ENCODE assay signal across 8 mouse cellular contexts in the genomic region with DNA sequence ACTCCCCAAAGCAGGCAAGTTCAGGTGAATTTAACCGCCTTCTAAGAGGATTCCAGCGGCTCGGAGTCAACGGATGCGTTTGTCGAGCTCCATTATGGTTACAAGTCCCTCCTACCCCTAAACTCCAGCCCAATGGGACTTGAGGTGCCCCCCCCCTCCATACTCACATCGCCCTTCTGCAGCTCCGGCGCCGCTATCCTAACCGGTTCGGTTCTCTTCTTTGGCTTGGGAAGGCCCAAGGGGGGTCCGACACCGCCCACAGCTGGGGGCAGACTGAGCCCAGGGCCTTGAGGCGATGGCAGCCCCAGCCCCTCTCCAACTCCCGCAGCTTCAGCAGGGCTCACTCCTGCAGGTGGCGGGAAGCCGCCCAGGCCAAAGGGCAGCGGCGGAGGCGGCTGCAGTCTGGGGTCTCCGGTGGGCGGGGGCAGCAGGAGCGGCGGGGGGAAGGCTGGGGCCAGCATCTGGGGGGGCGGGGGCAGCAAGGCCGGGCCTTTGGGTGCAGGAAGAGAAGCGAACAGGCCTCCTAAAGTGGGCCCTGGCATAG. TPM values are rescaled to one million over a fixed set of nuclear protein-coding genes. Genes with fewer than 3 reads are reported as not detected.
DNase-seq lines count a peak whose midpoint lies in the region; ATAC-seq and TF ChIP-seq lines count a peak whose summit lies in the region.

No protein-coding gene starts in this region.

- H3K4me3 ChIP-seq in heart, adult 2 months, result peak overlapping the region; percentile 89
- peak overlapping the region; percentile 74 for H3K4me3 ChIP-seq in bone marrow macrophage, adult 2 months (ENCODE audit: insufficient read depth, low read length)
- peak overlapping the region; percentile 97 for H3K4me3 ChIP-seq in forebrain, embryonic 11.5 days (ENCODE audit: low read depth, low read length)
- peak overlapping the region; percentile 99 for H3K4me3 ChIP-seq in hindbrain, embryonic 13.5 days
- H3K4me3 ChIP-seq in midbrain, embryonic 11.5 days (ENCODE audit: low read depth, low read length), result peak overlapping the region; percentile 97

- TF ChIP-seq EP300 in heart, adult 2 months (IDR thresholded peaks at IDR 0.05; ENCODE audit: insufficient read depth, low read depth, low read length), result no peak

- no peaks in the 10 kb centered on the region; the same call in 1 of the 2 replicates for H3K9me3 ChIP-seq in forebrain, embryonic 11.5 days (ENCODE audit: control insufficient read depth, low read length)
- H3K9me3 ChIP-seq in hindbrain, embryonic 13.5 days, result no peaks in the 10 kb centered on the region
- no peaks in the 10 kb centered on the region for H3K9me3 ChIP-seq in midbrain, embryonic 11.5 days (ENCODE audit: control insufficient read depth, low read length)

- peak overlapping the region; percentile 94 for H3K27ac ChIP-seq in heart, adult 2 months
- peak overlapping the region; percentile 71 for H3K27ac ChIP-seq in bone marrow macrophage, adult 2 months (ENCODE audit: insufficient read depth, low read depth, low read length)
- H3K27ac ChIP-seq in forebrain, embryonic 11.5 days (ENCODE audit: low read depth, low read length), result peak overlapping the region; percentile 68
- peak overlapping the region; percentile 89 for H3K27ac ChIP-seq in hindbrain, embryonic 13.5 days
- H3K27ac ChIP-seq in midbrain, embryonic 11.5 days (ENCODE audit: low read depth, low read length), result peak overlapping the region; percentile 31

- H3K9ac ChIP-seq in heart, adult 2 months (ENCODE audit: low read depth, low read length), result peak overlapping the region; percentile 92
- peak overlapping the region; percentile 92 for H3K9ac ChIP-seq in forebrain, embryonic 11.5 days (ENCODE audit: low read length)
- peak overlapping the region; percentile 96 for H3K9ac ChIP-seq in hindbrain, embryonic 13.5 days
- H3K9ac ChIP-seq in midbrain, embryonic 11.5 days (ENCODE audit: low read length), result peak overlapping the region; percentile 93

- peaks cover 7% of the 10 kb centered on the region for H3K79me2 ChIP-seq in heart, adult 2 months (replicated peaks; ENCODE audit: control insufficient read depth, insufficient read depth, low read length)

- peak overlapping the region; percentile 59 for H3K4me2 ChIP-seq in forebrain, embryonic 11.5 days (ENCODE audit: low read depth, low read length, severe bottlenecking)
- H3K4me2 ChIP-seq in hindbrain, embryonic 13.5 days, result peak overlapping the region; percentile 89
- H3K4me2 ChIP-seq in midbrain, embryonic 11.5 days, result peak overlapping the region; percentile 95

- peak; percentile 34 for ATAC-seq in forebrain, embryonic 11.5 days (replicated peaks; ENCODE audit: low FRiP score)
- ATAC-seq in hindbrain, embryonic 13.5 days (ENCODE audit: low FRiP score), result peak; percentile 11; the same call in 1 of the 2 replicates
- peak; percentile 54 for ATAC-seq in midbrain, embryonic 11.5 days (ENCODE audit: low FRiP score)

- WGBS in heart, adult 2 months, result under 1% methylated on average over 26 of the region's 28 CpGs
- under 1% methylated on average over 28 of the region's 28 CpGs for WGBS in forebrain, embryonic 11.5 days
- WGBS in hindbrain, embryonic 13.5 days, result under 1% methylated on average over 25 of the region's 28 CpGs
- under 1% methylated on average over 26 of the region's 28 CpGs for WGBS in midbrain, embryonic 11.5 days

- TF ChIP-seq CTCF in heart, adult 2 months (IDR thresholded peaks at IDR 0.05), result no peak
- TF ChIP-seq CTCF in bone marrow macrophage, adult 2 months (IDR thresholded peaks at IDR 0.05; ENCODE audit: low read depth, low read length), result no peak

- peaks cover 8% of the 10 kb centered on the region for H3K4me1 ChIP-seq in heart, adult 2 months (ENCODE audit: control insufficient read depth, insufficient read depth, low read length)
- peaks cover 13% of the 10 kb centered on the region for H3K4me1 ChIP-seq in bone marrow macrophage, adult 2 months (ENCODE audit: control insufficient read depth, insufficient read depth, low read length)
- peaks cover 5% of the 10 kb centered on the region; the same call in 1 of the 2 replicates for H3K4me1 ChIP-seq in forebrain, embryonic 11.5 days (replicated peaks; ENCODE audit: control insufficient read depth, insufficient read depth, low read length)
- peaks cover 24% of the 10 kb centered on the region for H3K4me1 ChIP-seq in hindbrain, embryonic 13.5 days (replicated peaks)
- peaks cover 13% of the 10 kb centered on the region for H3K4me1 ChIP-seq in midbrain, embryonic 11.5 days (ENCODE audit: control insufficient read depth, insufficient read depth, low read length)

- no peaks in the 10 kb centered on the region for H3K27me3 ChIP-seq in heart, adult 2 months (ENCODE audit: control insufficient read depth, insufficient read depth, low read length)
- no peaks in the 10 kb centered on the region for H3K27me3 ChIP-seq in forebrain, embryonic 11.5 days (ENCODE audit: control insufficient read depth, insufficient read depth, low read length)
- no peaks in the 10 kb centered on the region for H3K27me3 ChIP-seq in hindbrain, embryonic 13.5 days
- no peaks in the 10 kb centered on the region for H3K27me3 ChIP-seq in midbrain, embryonic 11.5 days (ENCODE audit: control insufficient read depth, insufficient read depth, low read length)

- DNase-seq in heart, adult 2 months, result peak in 1 of 2 experiments; percentile 58
- no peak for DNase-seq in heart, adult 8-10 months (ENCODE audit: low spot score)
- peak; percentile 75 for DNase-seq in forebrain, embryonic 11.5 days (ENCODE audit: low spot score)
- peak; percentile 35 to 41 for DNase-seq in left cerebral cortex, postnatal 25 days (ENCODE audit: low spot score in 2 of 2)
- peak; percentile 92 for DNase-seq in midbrain, embryonic 11.5 days (ENCODE audit: low spot score, missing footprints)
- DNase-seq in spleen, postnatal 36 days (ENCODE audit: low spot score in 2 of 2), result peak; percentile 20 to 36

- intact Hi-C loops in heart, adult 2 months (cut with DNase I), result no loop called here
- intact Hi-C loops in left cerebral cortex, postnatal 25 days (cut with DNase I), result loop anchor here (1.0 to 5.0 kb wide), 3 partner anchors 22 to 668 kb away; a partner anchor contains a TSS

- TF ChIP-seq POLR2A in heart, adult 2 months (IDR thresholded peaks at IDR 0.05; ENCODE audit: insufficient read depth, low read depth, low read length), result no peak
- TF ChIP-seq POLR2A in bone marrow macrophage, adult 2 months (IDR thresholded peaks at IDR 0.05; ENCODE audit: borderline replicate concordance, low read depth, low read length), result no peak

- H3K36me3 ChIP-seq in heart, adult 2 months (ENCODE audit: control insufficient read depth, insufficient read depth, low read length), result peaks cover 17% of the 10 kb centered on the region
- peaks cover 3% of the 10 kb centered on the region for H3K36me3 ChIP-seq in forebrain, embryonic 11.5 days (ENCODE audit: control insufficient read depth, insufficient read depth, low read length)
- peaks cover 18% of the 10 kb centered on the region for H3K36me3 ChIP-seq in hindbrain, embryonic 13.5 days
- peaks cover 3% of the 10 kb centered on the region; the same call in 1 of the 2 replicates for H3K36me3 ChIP-seq in midbrain, embryonic 11.5 days (ENCODE audit: control insufficient read depth, insufficient read depth, low read length)

RNA-seq across cellular contexts. Expression of a gene that starts 0.6 kb away (rescaled TPM):
- total RNA-seq in heart, adult 2 months (2021), result 10 to 100 TPM; 46.7 to 50.7 TPM
- polyA plus RNA-seq in heart, adult 2 months (2012; rRNA removed), result 27.6 and 35.9 TPM in 2 replicates
- total RNA-seq in heart, adult 8-10 months (2022), result 10 to 100 TPM; 40.7 to 49.8 (median 45.6) TPM
- 31.2 and 34.8 TPM in 2 replicates for polyA plus RNA-seq in bone marrow macrophage, adult 2 months (2012; ENCODE audit: insufficient read depth, insufficient read length, missing spikeins)
- polyA plus RNA-seq in forebrain, embryonic 11.5 days (2014; fragmentation: Nextera tagmentation; extraction: Ambion mirVana), result 19.6 and 22.3 TPM in 2 replicates
- 15.5 and 15.6 TPM in 2 replicates for polyA plus RNA-seq in hindbrain, embryonic 13.5 days (2015; fragmentation: Nextera tagmentation; extraction: Ambion mirVana)
- total RNA-seq in left cerebral cortex, postnatal 25 days (2021), result 10 to 100 TPM; 63.3 to 67.0 TPM
- polyA plus RNA-seq in midbrain, embryonic 11.5 days (2014; fragmentation: Nextera tagmentation; extraction: Ambion mirVana), result 18.4 and 20.4 TPM in 2 replicates

RNA-seq across cellular contexts. Expression of a gene that starts 21.3 kb away (rescaled TPM):
- 100 to 1,000 TPM; 106 to 125 TPM for total RNA-seq in heart, adult 2 months (2021)
- polyA plus RNA-seq in heart, adult 2 months (2012; rRNA removed), result 61.6 and 99.5 TPM in 2 replicates
- 100 to 1,000 TPM; 109 to 118 (median 117) TPM for total RNA-seq in heart, adult 8-10 months (2022)
- polyA plus RNA-seq in bone marrow macrophage, adult 2 months (2012; ENCODE audit: insufficient read depth, insufficient read length, missing spikeins), result 170 and 180 TPM in 2 replicates
- polyA plus RNA-seq in forebrain, embryonic 11.5 days (2014; fragmentation: Nextera tagmentation; extraction: Ambion mirVana), result 325 and 329 TPM in 2 replicates
- polyA plus RNA-seq in hindbrain, embryonic 13.5 days (2015; fragmentation: Nextera tagmentation; extraction: Ambion mirVana), result 139 and 155 TPM in 2 replicates
- total RNA-seq in left cerebral cortex, postnatal 25 days (2021), result 100 to 1,000 TPM; 138 to 146 TPM
- 245 and 268 TPM in 2 replicates for polyA plus RNA-seq in midbrain, embryonic 11.5 days (2014; fragmentation: Nextera tagmentation; extraction: Ambion mirVana)

RNA-seq across cellular contexts. Expression of a gene that starts 34.5 kb away (rescaled TPM):
- 10 to 100 TPM; 70.4 to 71.9 TPM for total RNA-seq in heart, adult 2 months (2021)
- polyA plus RNA-seq in heart, adult 2 months (2012; rRNA removed), result 53.3 and 88.7 TPM in 2 replicates
- total RNA-seq in heart, adult 8-10 months (2022), result 10 to 100 TPM; 73.5 to 80.6 (median 77.1) TPM
- polyA plus RNA-seq in bone marrow macrophage, adult 2 months (2012; ENCODE audit: insufficient read depth, insufficient read length, missing spikeins), result 139 and 147 TPM in 2 replicates
- 69.4 and 74.5 TPM in 2 replicates for polyA plus RNA-seq in forebrain, embryonic 11.5 days (2014; fragmentation: Nextera tagmentation; extraction: Ambion mirVana)
- polyA plus RNA-seq in hindbrain, embryonic 13.5 days (2015; fragmentation: Nextera tagmentation; extraction: Ambion mirVana), result 63.9 and 70.1 TPM in 2 replicates
- 10 to 100 TPM; 51.4 to 57.7 TPM for total RNA-seq in left cerebral cortex, postnatal 25 days (2021)
- 73.9 and 84.5 TPM in 2 replicates for polyA plus RNA-seq in midbrain, embryonic 11.5 days (2014; fragmentation: Nextera tagmentation; extraction: Ambion mirVana)

RNA-seq across cellular contexts. Expression of a gene that starts 38.2 kb away (rescaled TPM):
- total RNA-seq in heart, adult 2 months (2021), result under 1 TPM; 0.05 to 0.27 TPM
- polyA plus RNA-seq in heart, adult 2 months (2012; rRNA removed), result 0.41 and 0.70 TPM in 2 replicates
- total RNA-seq in heart, adult 8-10 months (2022), result under 1 TPM in 2 of 4 experiments, not detected in 2; 0.06 to 0.16 TPM
- not detected in 2 replicates for polyA plus RNA-seq in bone marrow macrophage, adult 2 months (2012; ENCODE audit: insufficient read depth, insufficient read length, missing spikeins)
- polyA plus RNA-seq in forebrain, embryonic 11.5 days (2014; fragmentation: Nextera tagmentation; extraction: Ambion mirVana), result not detected in 2 replicates
- polyA plus RNA-seq in hindbrain, embryonic 13.5 days (2015; fragmentation: Nextera tagmentation; extraction: Ambion mirVana), result not detected in 2 replicates
- not detected for total RNA-seq in left cerebral cortex, postnatal 25 days (2021)
- polyA plus RNA-seq in midbrain, embryonic 11.5 days (2014; fragmentation: Nextera tagmentation; extraction: Ambion mirVana), result not detected in 2 replicates

RNA-seq across cellular contexts. Expression of a gene that starts 45.3 kb away (rescaled TPM):
- total RNA-seq in heart, adult 2 months (2021), result 10 to 100 TPM; 10.6 to 10.9 TPM
- polyA plus RNA-seq in heart, adult 2 months (2012; rRNA removed), result 6.2 and 10.8 TPM in 2 replicates
- 1 to 10 TPM; 9.0 to 9.8 (median 9.7) TPM for total RNA-seq in heart, adult 8-10 months (2022)
- polyA plus RNA-seq in bone marrow macrophage, adult 2 months (2012; ENCODE audit: insufficient read depth, insufficient read length, missing spikeins), result 22.0 and 22.3 TPM in 2 replicates
- polyA plus RNA-seq in forebrain, embryonic 11.5 days (2014; fragmentation: Nextera tagmentation; extraction: Ambion mirVana), result 73.9 and 78.7 TPM in 2 replicates
- 40.1 and 40.7 TPM in 2 replicates for polyA plus RNA-seq in hindbrain, embryonic 13.5 days (2015; fragmentation: Nextera tagmentation; extraction: Ambion mirVana)
- 10 to 100 TPM; 12.8 to 16.0 TPM for total RNA-seq in left cerebral cortex, postnatal 25 days (2021)
- 53.9 and 54.8 TPM in 2 replicates for polyA plus RNA-seq in midbrain, embryonic 11.5 days (2014; fragmentation: Nextera tagmentation; extraction: Ambion mirVana)

Comparison
In these comparisons a context has a peak if more than half of its experiments do, and no peak if none do; other contexts are left out.
1. H3K27ac ChIP-seq: peak in every context shown above with its lines; median percentile 94 in heart, adult 2 months; 89 in hindbrain, embryonic 13.5 days; 71 in bone marrow macrophage, adult 2 months; 68 in forebrain, embryonic 11.5 days; 31 in midbrain, embryonic 11.5 days.